Mouse (Mus musculus) MEL (cell line): ENCODE data around the gene Cntn2. TPM values are rescaled to one million over a fixed set of nuclear protein-coding genes. Genes with fewer than 3 reads are reported as not detected.

Experiments
- DNase-seq: peaks from one replicate; pipeline ENCODE4 v3.0.0; 2011; ENCODE audit warnings: low read depth, low spot score
- H3K27ac ChIP-seq: 2 replicates; pipeline ENCODE4 v1.5.1; 2012; ENCODE audit warnings: low read depth, mild to moderate bottlenecking, control low read depth, low read length, moderate library complexity; ENCODE audit not compliant: control insufficient read depth
- H3K27me3 ChIP-seq, 2 experiments: fragments of 150-350 bp in 1 of 2; sonication (generic) in 1 of 2; 2 replicates each; pipeline ENCODE4 v1.6.1; 2012; ENCODE audit warnings: low read length in 2 of 2, mild to moderate bottlenecking in 2 of 2, improper control_type of control experiment in 1 of 2, moderate library complexity in 1 of 2; ENCODE audit not compliant: insufficient read depth in 2 of 2, control insufficient read depth in 1 of 2
- H3K36me3 ChIP-seq, 2 experiments: 2 replicates each; pipeline ENCODE4 v1.6.1; 2012 to 2014; ENCODE audit warnings: low read length in 2 of 2, improper control_type of control experiment in 1 of 2, inconsistent platforms in 1 of 2, mild to moderate bottlenecking in 1 of 2; ENCODE audit not compliant: insufficient read depth in 2 of 2, control insufficient read depth in 1 of 2
- H3K4me1 ChIP-seq, 2 experiments: fragments of 150-350 bp in 1 of 2; sonication (generic) in 1 of 2; 2 replicates each; pipeline ENCODE4 v1.6.1; 2012; ENCODE audit warnings: low read length in 2 of 2, improper control_type of control experiment in 1 of 2, mild to moderate bottlenecking in 1 of 2; ENCODE audit not compliant: insufficient read depth in 2 of 2, control insufficient read depth in 1 of 2
- H3K4me3 ChIP-seq, 2 experiments: fragments of 150-350 bp in 1 of 2; sonication (generic) in 1 of 2; 2 replicates each; pipeline ENCODE4 v1.5.1; 2012; ENCODE audit warnings: low read depth in 2 of 2, low read length in 2 of 2, mild to moderate bottlenecking in 2 of 2, moderate library complexity in 2 of 2, control low read depth in 1 of 2, improper control_type of control experiment in 1 of 2; ENCODE audit not compliant: control insufficient read depth in 1 of 2, insufficient read depth in 1 of 2
- H3K79me2 ChIP-seq: 2 replicates; pipeline ENCODE4 v1.6.1; 2012; ENCODE audit warnings: mild to moderate bottlenecking, low read length, moderate library complexity; ENCODE audit not compliant: control insufficient read depth, poor library complexity, insufficient read depth
- H3K9ac ChIP-seq: 2 replicates; pipeline ENCODE4 v1.6.1; 2012; ENCODE audit warnings: low read depth, mild to moderate bottlenecking, control low read depth, low read length, moderate library complexity; ENCODE audit not compliant: control insufficient read depth, poor library complexity, severe bottlenecking
- H3K9me3 ChIP-seq: fragments of 150-350 bp; sonication (generic); replicated peaks from 2 replicates; pipeline ENCODE4 v1.6.1; 2012; ENCODE audit warnings: mild to moderate bottlenecking, low read length, improper control_type of control experiment, moderate library complexity; ENCODE audit not compliant: insufficient read depth
- CHD1 ChIP-seq: IDR thresholded peaks from 2 replicates; pipeline ENCODE4 v1.6.1; 2012; ENCODE audit warnings: low read depth, mild to moderate bottlenecking, inconsistent platforms, low read length, improper control_type of control experiment
- CHD2 ChIP-seq: IDR thresholded peaks from 2 replicates; pipeline ENCODE4 v1.6.1; 2011; ENCODE audit warnings: low read length, improper control_type of control experiment
- ELF1 ChIP-seq: IDR thresholded peaks from 2 replicates; pipeline ENCODE4 v1.6.1; 2014; ENCODE audit warnings: low read depth, mild to moderate bottlenecking, inconsistent platforms, low read length, improper control_type of control experiment, moderate library complexity
- EP300 ChIP-seq, 2 experiments: IDR thresholded peaks; 2 replicates each; pipeline ENCODE4 v1.6.1; 2011; ENCODE audit warnings: improper control_type of control experiment in 2 of 2, low read length in 2 of 2, low read depth in 1 of 2, mild to moderate bottlenecking in 1 of 2
- HCFC1 ChIP-seq: IDR thresholded peaks from 2 replicates; pipeline ENCODE4 v1.6.1; 2012; ENCODE audit warnings: low read depth, mild to moderate bottlenecking, inconsistent platforms, low read length, improper control_type of control experiment, moderate library complexity
- MAX ChIP-seq: IDR thresholded peaks from 2 replicates; pipeline ENCODE4 v1.6.1; 2011; ENCODE audit warnings: low read length, improper control_type of control experiment
- MEF2A ChIP-seq: IDR thresholded peaks from 2 replicates; pipeline ENCODE4 v1.6.1; 2014; ENCODE audit warnings: low read depth, mild to moderate bottlenecking, inconsistent platforms, low read length, improper control_type of control experiment; ENCODE audit not compliant: poor library complexity, insufficient replicate concordance, severe bottlenecking; ENCODE audit errors: extremely low read depth
- RAD21 ChIP-seq: IDR thresholded peaks from 2 replicates; pipeline ENCODE4 v1.6.1; 2011; ENCODE audit warnings: mild to moderate bottlenecking, low read depth, low read length, improper control_type of control experiment
- SMC3 ChIP-seq: IDR thresholded peaks from 2 replicates; pipeline ENCODE4 v1.6.1; 2011; ENCODE audit warnings: low read depth, low read length, improper control_type of control experiment
- TAL1 ChIP-seq: IDR thresholded peaks from 2 replicates; pipeline ENCODE4 v1.6.1; 2012; ENCODE audit warnings: mild to moderate bottlenecking, inconsistent platforms, low read length, moderate library complexity, mixed read lengths
- UBTF ChIP-seq: IDR thresholded peaks from 2 replicates; pipeline ENCODE4 v1.6.1; 2012; ENCODE audit warnings: low read depth, mild to moderate bottlenecking, inconsistent platforms, low read length, improper control_type of control experiment, moderate library complexity, borderline replicate concordance; ENCODE audit not compliant: insufficient read depth
- USF1 ChIP-seq: IDR thresholded peaks from 2 replicates; pipeline ENCODE4 v1.6.1; 2014; ENCODE audit warnings: low read depth, mild to moderate bottlenecking, inconsistent platforms, low read length, improper control_type of control experiment, moderate library complexity
- ZC3H11A ChIP-seq: IDR thresholded peaks from 2 replicates; pipeline ENCODE4 v1.6.1; 2012; ENCODE audit warnings: low read depth, mild to moderate bottlenecking, inconsistent platforms, low read length, improper control_type of control experiment
- ZKSCAN1 ChIP-seq: IDR thresholded peaks from 2 replicates; pipeline ENCODE4 v1.6.1; 2012; ENCODE audit warnings: low read depth, mild to moderate bottlenecking, inconsistent platforms, low read length, improper control_type of control experiment, moderate library complexity
- ZNF384 ChIP-seq: IDR thresholded peaks from 2 replicates; pipeline ENCODE4 v1.6.1; 2012; ENCODE audit warnings: low read depth, mild to moderate bottlenecking, inconsistent platforms, low read length, improper control_type of control experiment
- polyA plus RNA-seq, 2 experiments: library from polyadenylated mRNA; stranded (reverse) in 1 of 2; unstranded in 1 of 2; fragments of >175 nt in 1 of 2; fragments of >200 nt in 1 of 2; gene quantifications; 2 replicates each; pipeline versions ENCODE4 v1.2.1 to v1.2.4; 2012; ENCODE audit warnings: low replicate concordance in 2 of 2, low read depth in 1 of 2; ENCODE audit not compliant: insufficient read length in 2 of 2, insufficient read depth in 1 of 2, missing spikeins in 1 of 2
- total RNA-seq: library from RNA; depleted of rRNA; stranded (reverse); fragments of 300-350 nt; gene quantifications from 2 replicates; pipeline ENCODE4 v1.2.3, GENCODE M21; 2012

Gene Cntn2
- total and polyA plus RNA-seq, 3 experiments = not detected

DNA sequence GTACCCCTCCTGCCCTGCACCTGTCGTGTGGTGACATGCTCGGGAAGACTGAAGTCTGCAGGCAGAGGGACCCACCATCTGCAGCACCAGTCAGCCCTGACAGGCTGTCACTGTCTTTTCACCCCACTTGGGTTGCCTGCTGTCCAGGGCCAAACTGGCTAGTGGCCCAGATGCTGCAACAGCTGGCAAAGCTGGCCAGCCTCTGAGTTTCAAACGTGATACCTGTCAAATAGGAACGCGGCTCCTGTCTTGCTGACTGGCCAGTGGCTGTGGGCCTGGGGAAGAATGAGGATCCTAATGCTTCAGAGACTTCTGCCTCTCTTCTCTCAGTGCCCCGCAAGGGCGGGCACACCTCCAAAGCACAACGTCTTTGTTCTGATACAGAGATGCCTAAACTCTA is 733 bp upstream of the Cntn2 start:
- no peak for TF ChIP-seq CHD1
- no peak for TF ChIP-seq MEF2A
- no peak for TF ChIP-seq TAL1
- TF ChIP-seq ELF1 = no peak
- TF ChIP-seq HCFC1 = no peak
- TF ChIP-seq ZKSCAN1 = no peak
- no peak for TF ChIP-seq UBTF
- TF ChIP-seq RAD21 = no peak
- no peaks in the 10 kb centered on the region for H3K4me1 ChIP-seq
- H3K79me2 ChIP-seq = no peaks in the 10 kb centered on the region
- no peaks in the 10 kb centered on the region for H3K36me3 ChIP-seq
- H3K9me3 ChIP-seq = no peaks in the 10 kb centered on the region
- H3K4me3 ChIP-seq = no peak overlapping the region
- H3K27me3 ChIP-seq = peaks cover 2 to 14% of the 10 kb centered on the region in 2 experiments
- no peak overlapping the region for H3K27ac ChIP-seq
- DNase-seq = no peak
- no peak overlapping the region for H3K9ac ChIP-seq

DNA sequence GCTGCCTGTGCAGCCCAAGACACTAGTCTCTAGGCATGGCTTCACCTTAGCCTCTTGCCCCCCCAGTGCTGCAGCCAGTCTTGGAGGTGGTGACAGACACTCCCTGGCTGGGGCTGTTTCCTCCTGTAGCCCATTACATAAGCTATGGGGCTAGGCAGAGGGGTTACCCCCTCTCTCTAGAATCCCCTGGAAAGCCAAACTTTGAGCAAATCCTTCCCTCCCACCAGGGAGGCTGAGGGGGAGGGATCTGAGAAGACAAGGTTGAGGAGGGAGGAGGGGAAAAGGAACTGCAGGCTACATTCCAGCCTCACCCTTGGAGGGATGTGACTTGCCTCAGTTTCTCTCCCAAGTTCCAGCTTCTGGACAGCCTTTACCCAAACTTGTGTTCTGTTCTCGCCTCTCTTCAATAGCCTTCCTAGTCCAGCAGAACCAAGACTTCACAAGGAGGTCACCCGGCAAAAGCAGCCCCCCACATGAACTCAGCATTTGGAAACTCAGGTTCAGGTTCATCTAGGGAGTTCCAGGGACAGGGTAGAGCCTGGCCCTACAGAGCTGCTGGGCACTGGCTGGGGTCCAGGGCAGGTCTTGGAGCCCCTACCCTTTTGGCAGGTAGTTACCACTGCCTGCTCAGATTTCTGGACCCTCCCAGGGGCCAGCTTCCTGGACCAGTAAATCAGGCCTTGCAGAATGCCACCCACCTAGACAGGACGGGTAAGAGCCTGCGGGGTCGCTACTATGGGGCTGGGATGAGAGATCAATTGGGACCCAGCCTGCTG is 1.0 kb downstream of the Cntn2 start:
- H3K9ac ChIP-seq = no peak overlapping the region
- no peak for TF ChIP-seq ZKSCAN1
- TF ChIP-seq ZNF384 = no peak
- no peak for TF ChIP-seq SMC3
- TF ChIP-seq CHD1 = no peak
- TF ChIP-seq MAX = no peak
- TF ChIP-seq CHD2 = no peak
- no peak for TF ChIP-seq ZC3H11A
- TF ChIP-seq EP300 (IDR thresholded peaks at IDR 0.05; ENCODE audit: low read depth in 1 of 2, low read length in 2 of 2) = no peak
- TF ChIP-seq USF1 = no peak
- TF ChIP-seq, all 39 proteins: peak for 0
- H3K27me3 ChIP-seq = peaks cover 0 to 15% of the 10 kb centered on the region in 2 experiments; a peak in 3 of 4 replicates

More for the DNA sequence above, 1.0 kb downstream of the Cntn2 start:
- no peak for DNase-seq
- Histone ChIP-seq H3K4me3 (no peak overlapping the region), H3K27ac (no peak overlapping the region), H3K9me3 (no peaks in the 10 kb centered on the region), H3K79me2 (no peaks in the 10 kb centered on the region), H3K36me3 (no peaks in the 10 kb centered on the region), H3K4me1 (no peaks in the 10 kb centered on the region)
